Mouse (Mus musculus): ENCODE results near the gene Hes3. TPM values are rescaled to one million over a fixed set of nuclear protein-coding genes. Genes with fewer than 3 reads are reported as not detected.
A peak's percentile ranks its signal among the peaks of the same experiment; 100 is the strongest.

Gene Hes3
- polyA plus RNA-seq, 1 experiment = not detected

DNA sequence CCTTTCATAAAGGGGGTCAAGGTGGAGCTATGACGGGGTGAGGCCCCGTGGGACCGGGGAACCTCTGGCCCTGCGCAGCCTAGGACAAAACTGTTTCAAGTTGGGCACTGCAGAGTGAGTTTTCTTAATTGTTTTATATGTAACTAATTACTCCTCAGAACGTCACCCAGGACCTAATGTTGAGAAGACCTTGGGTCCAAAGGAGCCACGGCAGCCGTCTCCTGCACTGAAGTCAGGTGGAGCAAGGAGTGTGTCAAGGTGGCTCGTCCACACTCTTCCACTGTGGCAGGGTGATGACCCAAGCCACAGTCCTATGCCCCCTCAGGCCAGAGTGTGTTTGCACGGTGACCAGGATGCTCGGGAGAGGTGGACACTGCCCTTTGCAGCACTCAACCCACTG lies 11.7 kb upstream of the Hes3 start:
- H3K9ac ChIP-seq (ENCODE audit: low read depth, poor library complexity, severe bottlenecking) = no peak overlapping the region
- no peaks in the 10 kb centered on the region for H3K4me1 ChIP-seq (ENCODE audit: control insufficient read depth, insufficient read depth, low read length)
- TF ChIP-seq POLR2A (IDR thresholded peaks at IDR 0.05; ENCODE audit: insufficient read depth, low read length) = no peak
- no peak for TF ChIP-seq EP300 (IDR thresholded peaks at IDR 0.05; ENCODE audit: insufficient read depth, low read depth, low read length)
- no peak for TF ChIP-seq CTCF (IDR thresholded peaks at IDR 0.05; ENCODE audit: low read depth, low read length)
- H3K27me3 ChIP-seq (ENCODE audit: control insufficient read depth, insufficient read depth, low read length, poor library complexity, severe bottlenecking) = no peaks in the 10 kb centered on the region
- no peak overlapping the region for H3K27ac ChIP-seq (ENCODE audit: insufficient read depth, low read length)
- no peak overlapping the region for H3K4me3 ChIP-seq (ENCODE audit: low read depth, low read length)
- no peaks in the 10 kb centered on the region for H3K36me3 ChIP-seq (ENCODE audit: control insufficient read depth, insufficient read depth, low read length, poor library complexity, severe bottlenecking)
- H3K9me3 ChIP-seq (replicated peaks; ENCODE audit: control insufficient read depth, insufficient read depth, low read length, poor library complexity, severe bottlenecking) = no peaks in the 10 kb centered on the region

DNA sequence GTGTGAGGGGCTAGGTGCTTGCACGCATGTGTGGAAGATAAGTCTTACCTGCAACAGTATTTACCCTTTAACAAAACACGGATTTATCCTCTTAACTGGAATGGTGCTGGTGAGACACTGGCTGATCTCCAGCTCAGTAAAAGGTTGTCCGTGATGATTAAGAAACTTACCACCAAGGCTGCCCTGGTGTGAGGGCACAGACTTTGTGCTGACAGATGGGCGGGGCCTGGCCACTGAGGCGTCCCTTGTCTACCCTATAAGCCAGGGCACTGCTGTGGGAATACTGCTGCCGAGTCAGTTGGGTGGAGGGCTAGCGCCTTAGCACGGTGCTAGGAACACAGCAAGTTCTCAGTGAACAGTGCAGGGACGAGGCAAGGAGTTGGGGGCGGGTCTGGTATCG lies 10.6 kb upstream of the Hes3 start:
- H3K9me3 ChIP-seq (replicated peaks; ENCODE audit: control insufficient read depth, insufficient read depth, low read length, poor library complexity, severe bottlenecking) = no peaks in the 10 kb centered on the region
- no peak overlapping the region for H3K27ac ChIP-seq (ENCODE audit: insufficient read depth, low read length)
- H3K4me3 ChIP-seq (ENCODE audit: low read depth, low read length) = no peak overlapping the region
- H3K9ac ChIP-seq (ENCODE audit: low read depth, poor library complexity, severe bottlenecking) = no peak overlapping the region
- TF ChIP-seq CTCF (IDR thresholded peaks at IDR 0.05; ENCODE audit: low read depth, low read length) (no peak), EP300 (IDR thresholded peaks at IDR 0.05; ENCODE audit: insufficient read depth, low read depth, low read length) (no peak), POLR2A (IDR thresholded peaks at IDR 0.05; ENCODE audit: insufficient read depth, low read length) (no peak)
- H3K27me3 ChIP-seq (ENCODE audit: control insufficient read depth, insufficient read depth, low read length, poor library complexity, severe bottlenecking) = no peaks in the 10 kb centered on the region
- H3K4me1 ChIP-seq (ENCODE audit: control insufficient read depth, insufficient read depth, low read length) = no peaks in the 10 kb centered on the region
- no peaks in the 10 kb centered on the region for H3K36me3 ChIP-seq (ENCODE audit: control insufficient read depth, insufficient read depth, low read length, poor library complexity, severe bottlenecking)

GRCm38 (mm10) chr4:152300375-152300774 lies 8.9 kb upstream of the Hes3 start:
- Histone ChIP-seq H3K4me1 (ENCODE audit: control insufficient read depth, insufficient read depth, low read length) (no peaks in the 10 kb centered on the region), H3K27me3 (ENCODE audit: control insufficient read depth, insufficient read depth, low read length, poor library complexity, severe bottlenecking) (no peaks in the 10 kb centered on the region), H3K27ac (ENCODE audit: insufficient read depth, low read length) (no peak overlapping the region), H3K9ac (ENCODE audit: low read depth, poor library complexity, severe bottlenecking) (no peak overlapping the region), H3K4me3 (ENCODE audit: low read depth, low read length) (no peak overlapping the region), H3K36me3 (ENCODE audit: control insufficient read depth, insufficient read depth, low read length, poor library complexity, severe bottlenecking) (no peaks in the 10 kb centered on the region), H3K9me3 (replicated peaks; ENCODE audit: control insufficient read depth, insufficient read depth, low read length, poor library complexity, severe bottlenecking) (no peaks in the 10 kb centered on the region)
- no peak for TF ChIP-seq EP300 (IDR thresholded peaks at IDR 0.05; ENCODE audit: insufficient read depth, low read depth, low read length)

- H3K9ac ChIP-seq (ENCODE audit: low read depth, poor library complexity, severe bottlenecking) = no peak overlapping the region
Measured at GRCm38 (mm10) chr4:152298836-152299235, 7.4 kb upstream of the Hes3 start.

DNA sequence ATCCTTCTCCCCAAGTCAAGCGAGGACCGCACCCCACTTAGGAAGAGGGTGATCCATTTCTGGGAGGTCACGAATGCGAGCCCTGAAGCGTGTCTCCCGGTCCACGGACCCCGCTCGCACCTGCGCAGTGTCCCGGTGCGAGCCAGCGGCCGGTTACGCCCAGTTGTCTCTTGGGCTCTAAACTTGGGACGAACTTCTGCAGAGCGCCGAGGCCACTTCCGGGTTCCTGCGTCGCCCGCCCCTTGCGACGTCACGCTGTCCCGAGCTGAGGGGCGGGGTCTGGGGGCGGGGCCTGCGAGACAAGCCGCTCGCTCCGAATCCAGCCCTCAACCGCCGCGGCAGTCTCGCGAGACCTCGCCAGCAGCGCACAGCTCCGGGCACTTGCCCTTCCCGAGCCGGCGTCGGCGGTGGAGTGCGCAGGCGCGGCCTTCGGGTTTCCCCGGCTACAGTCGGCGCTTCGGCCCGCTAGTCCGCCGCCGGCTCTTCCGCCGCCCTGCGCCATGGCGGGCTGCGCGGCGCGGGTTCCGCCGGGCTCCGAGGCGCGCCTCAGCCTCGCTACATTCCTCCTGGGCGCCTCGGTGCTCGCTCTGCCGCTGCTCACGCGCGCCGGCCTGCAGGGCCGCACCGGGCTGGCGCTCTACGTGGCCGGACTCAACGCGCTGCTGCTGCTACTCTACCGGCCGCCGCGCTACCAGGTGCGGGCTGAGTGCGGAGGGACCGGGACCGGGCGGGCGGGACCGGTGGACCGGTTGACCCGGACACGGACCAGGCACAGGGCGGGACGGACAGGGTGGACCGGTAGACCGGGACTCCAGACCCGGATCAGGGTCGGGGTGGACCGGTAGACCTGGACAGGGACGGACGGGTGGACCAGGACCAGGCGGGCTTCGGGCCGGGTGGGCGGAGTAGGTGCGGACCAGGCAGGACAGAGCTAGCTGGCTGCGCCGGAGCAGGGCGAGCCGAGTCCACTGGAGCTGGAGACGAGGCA lies 5.7 kb upstream of the Hes3 start, which contains the start of gene Icmt:
Icmt (plus strand) TSS at position 354 of the 988 bp plus-strand sequence.
- Histone ChIP-seq H3K27ac (ENCODE audit: insufficient read depth, low read length) (0 out of 2 replicates have a peak within 1 kb of the TSS, but pooled peaks have one; percentile 12), H3K36me3 (ENCODE audit: control insufficient read depth, insufficient read depth, low read length, poor library complexity, severe bottlenecking) (no peaks in the 10 kb centered on the region), H3K27me3 (ENCODE audit: control insufficient read depth, insufficient read depth, low read length, poor library complexity, severe bottlenecking) (no peaks in the 10 kb centered on the region), H3K4me1 (ENCODE audit: control insufficient read depth, insufficient read depth, low read length) (peaks cover 1% of the 10 kb centered on the region), H3K9ac (ENCODE audit: low read depth, poor library complexity, severe bottlenecking) (peak within 1 kb of the TSS; percentile 83), H3K4me3 (ENCODE audit: low read depth, low read length) (peak within 1 kb of the TSS; percentile 89), H3K9me3 (replicated peaks; ENCODE audit: control insufficient read depth, insufficient read depth, low read length, poor library complexity, severe bottlenecking) (no peaks in the 10 kb centered on the region)
- TF ChIP-seq EP300 (IDR thresholded peaks at IDR 0.05; ENCODE audit: insufficient read depth, low read depth, low read length) = 0 out of 2 replicates have a peak, but pooled peaks have one; percentile 38
- no peak for TF ChIP-seq CTCF (IDR thresholded peaks at IDR 0.05; ENCODE audit: low read depth, low read length)
- TF ChIP-seq POLR2A (IDR thresholded peaks at IDR 0.05; ENCODE audit: insufficient read depth, low read length) = peak; percentile 54

More at GRCm38 (mm10) chr4:152298836-152299235, 7.4 kb upstream of the Hes3 start:
- H3K4me1 ChIP-seq (ENCODE audit: control insufficient read depth, insufficient read depth, low read length) = no peaks in the 10 kb centered on the region
- no peaks in the 10 kb centered on the region for H3K36me3 ChIP-seq (ENCODE audit: control insufficient read depth, insufficient read depth, low read length, poor library complexity, severe bottlenecking)
- H3K4me3 ChIP-seq (ENCODE audit: low read depth, low read length) = no peak overlapping the region
- TF ChIP-seq EP300 (IDR thresholded peaks at IDR 0.05; ENCODE audit: insufficient read depth, low read depth, low read length) (no peak), POLR2A (IDR thresholded peaks at IDR 0.05; ENCODE audit: insufficient read depth, low read length) (no peak), CTCF (IDR thresholded peaks at IDR 0.05; ENCODE audit: low read depth, low read length) (no peak)
- no peaks in the 10 kb centered on the region for H3K27me3 ChIP-seq (ENCODE audit: control insufficient read depth, insufficient read depth, low read length, poor library complexity, severe bottlenecking)
- no peak overlapping the region for H3K27ac ChIP-seq (ENCODE audit: insufficient read depth, low read length)
- no peaks in the 10 kb centered on the region for H3K9me3 ChIP-seq (replicated peaks; ENCODE audit: control insufficient read depth, insufficient read depth, low read length, poor library complexity, severe bottlenecking)

- TF ChIP-seq CTCF (IDR thresholded peaks at IDR 0.05; ENCODE audit: low read depth, low read length) = no peak
- TF ChIP-seq POLR2A (IDR thresholded peaks at IDR 0.05; ENCODE audit: insufficient read depth, low read length) = no peak
- no peak for TF ChIP-seq EP300 (IDR thresholded peaks at IDR 0.05; ENCODE audit: insufficient read depth, low read depth, low read length)
- Histone ChIP-seq H3K4me3 (ENCODE audit: low read depth, low read length) (peak overlapping the region; percentile 46), H3K9ac (ENCODE audit: low read depth, poor library complexity, severe bottlenecking) (peak overlapping the region; percentile 47), H3K9me3 (replicated peaks; ENCODE audit: control insufficient read depth, insufficient read depth, low read length, poor library complexity, severe bottlenecking) (no peaks in the 10 kb centered on the region), H3K27ac (ENCODE audit: insufficient read depth, low read length) (0 out of 2 replicates have a peak overlapping the region, but pooled peaks have one; percentile 12), H3K4me1 (ENCODE audit: control insufficient read depth, insufficient read depth, low read length) (peaks cover 2% of the 10 kb centered on the region), H3K27me3 (ENCODE audit: control insufficient read depth, insufficient read depth, low read length, poor library complexity, severe bottlenecking) (no peaks in the 10 kb centered on the region), H3K36me3 (ENCODE audit: control insufficient read depth, insufficient read depth, low read length, poor library complexity, severe bottlenecking) (no peaks in the 10 kb centered on the region)
Measured at GRCm38 (mm10) chr4:152296371-152296770, 4.9 kb upstream of the Hes3 start.
